Mouse (Mus musculus) stomach, embryonic 15.5 days (tissue): ENCODE measurements around the gene Pou4f1. TPM values are rescaled to one million over a fixed set of nuclear protein-coding genes. Genes with fewer than 3 reads are reported as not detected.
A peak's percentile ranks its signal among the peaks of the same experiment; 100 is the strongest.
"Not testable (repeated sequence)": the region's sequence is repeated elsewhere in the genome, so short reads cannot be mapped to it uniquely, and the experiment has no call there.

Source experiments
- ATAC-seq: fragments of 200-750 bp; cut with Nextera tagmentation; 2 replicates; pipeline ENCODE4 v1.8.0; 2017; ENCODE audit warnings: low read depth, moderate number of reproducible peaks, moderate TSS enrichment; ENCODE audit not compliant: insufficient read depth, low FRiP score
- H3K27ac ChIP-seq: fragments of 300-500 bp; sonication (generic); 2 replicates; pipeline ENCODE4 v1.5.1; 2015; ENCODE audit warnings: mild to moderate bottlenecking, inconsistent platforms
- H3K27me3 ChIP-seq: fragments of 300-500 bp; sonication (generic); replicated peaks from 2 replicates; pipeline ENCODE4 v1.6.1; 2015; ENCODE audit warnings: inconsistent platforms
- H3K36me3 ChIP-seq: fragments of 300-500 bp; sonication (generic); 2 replicates; pipeline ENCODE4 v1.6.1; 2015; ENCODE audit warnings: inconsistent platforms
- H3K4me1 ChIP-seq: fragments of 300-500 bp; sonication (generic); 2 replicates; pipeline ENCODE4 v1.6.1; 2015; ENCODE audit warnings: inconsistent platforms
- H3K4me2 ChIP-seq: fragments of 300-500 bp; sonication (generic); 2 replicates; pipeline ENCODE4 v1.6.1; 2015; ENCODE audit warnings: mild to moderate bottlenecking, inconsistent platforms
- H3K4me3 ChIP-seq: fragments of 300-500 bp; sonication (generic); replicated peaks from 2 replicates; pipeline ENCODE4 v1.5.1; 2015; ENCODE audit warnings: inconsistent platforms
- H3K9ac ChIP-seq: fragments of 300-500 bp; sonication (generic); 2 replicates; pipeline ENCODE4 v1.6.1; 2015; ENCODE audit warnings: inconsistent platforms
- H3K9me3 ChIP-seq: fragments of 300-500 bp; sonication (generic); 2 replicates; pipeline ENCODE4 v1.6.1; 2016; ENCODE audit warnings: inconsistent platforms
- WGBS: fragments of 180-500 bp; shearing (Covaris S2); methylation state at CpG from one replicate; pipeline ENCODE4 v1.1.7; 2015; 5-methylcytosine and 5-hydroxymethylcytosine counted together
- polyA plus RNA-seq: library from polyadenylated mRNA; unstranded; fragments of >200 nt; fragmentation: Nextera tagmentation; extraction: Ambion mirVana; gene quantifications from 2 replicates; pipeline ENCODE4 v1.2.1, GENCODE M21; 2015

Gene Pou4f1
- polyA plus RNA-seq, result 0.22 and 0.44 TPM in 2 replicates

GRCm38 (mm10) chr14:104467966-104468622 lies at the start of gene Pou4f1:
Gene Pou4f1 (minus strand): TSS chr14:104467999.
- Histone ChIP-seq H3K4me3 (peak within 1 kb of the TSS; percentile 51), H3K27me3 (peaks cover 90% of the 10 kb centered on the region), H3K9ac (no peak within 1 kb of the TSS), H3K27ac (no peak within 1 kb of the TSS), H3K4me1 (peaks cover 30% of the 10 kb centered on the region), H3K4me2 (peak within 1 kb of the TSS; percentile 92), H3K36me3 (no peaks in the 10 kb centered on the region), H3K9me3 (no peaks in the 10 kb centered on the region)
- under 1% methylated on average over 62 of the region's 62 CpGs for WGBS
- ATAC-seq, result peak; percentile 88

DNA sequence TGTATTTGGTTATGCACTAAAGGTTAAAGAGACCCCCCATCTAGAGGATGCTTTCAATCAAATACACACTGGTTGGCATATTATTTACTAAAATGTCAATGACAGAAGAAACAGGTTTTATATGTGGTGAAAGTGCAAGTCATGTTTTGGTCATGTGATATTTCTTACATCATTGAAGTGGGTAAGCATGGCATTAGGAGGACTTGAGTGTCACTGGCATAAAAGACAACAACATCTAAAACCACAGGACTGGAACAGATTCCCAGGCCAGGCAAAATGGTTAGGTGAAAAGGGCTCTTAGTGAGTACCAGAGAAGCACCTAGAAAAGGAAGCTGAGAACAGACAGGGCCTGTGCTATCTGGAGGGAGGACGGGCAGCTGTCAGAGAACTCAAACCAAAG lies 43.9 kb upstream of the Pou4f1 start:
- Histone ChIP-seq H3K9me3 (no peaks in the 10 kb centered on the region), H3K36me3 (peaks cover 3% of the 10 kb centered on the region; the same call in 1 of the 2 replicates), H3K27me3 (no peaks in the 10 kb centered on the region), H3K27ac (no peak overlapping the region), H3K4me1 (no peaks in the 10 kb centered on the region), H3K9ac (no peak overlapping the region), H3K4me2 (no peak overlapping the region), H3K4me3 (no peak overlapping the region)
- WGBS, result 93% methylated on average over 1 of the region's 1 CpGs
- ATAC-seq, result no peak

- not testable (repeated sequence) for H3K4me3 ChIP-seq, H3K4me2 ChIP-seq, H3K9ac ChIP-seq, H3K27me3 ChIP-seq, H3K9me3 ChIP-seq, H3K4me1 ChIP-seq, H3K27ac ChIP-seq, ATAC-seq
- peaks cover 14% of the 10 kb centered on the region; the same call in 1 of the 2 replicates for H3K36me3 ChIP-seq
- 78% methylated on average over 3 of the region's 3 CpGs for WGBS
These were observed 35.0 kb upstream of the Pou4f1 start for GRCm38 (mm10) chr14:104502761-104503160.

DNA sequence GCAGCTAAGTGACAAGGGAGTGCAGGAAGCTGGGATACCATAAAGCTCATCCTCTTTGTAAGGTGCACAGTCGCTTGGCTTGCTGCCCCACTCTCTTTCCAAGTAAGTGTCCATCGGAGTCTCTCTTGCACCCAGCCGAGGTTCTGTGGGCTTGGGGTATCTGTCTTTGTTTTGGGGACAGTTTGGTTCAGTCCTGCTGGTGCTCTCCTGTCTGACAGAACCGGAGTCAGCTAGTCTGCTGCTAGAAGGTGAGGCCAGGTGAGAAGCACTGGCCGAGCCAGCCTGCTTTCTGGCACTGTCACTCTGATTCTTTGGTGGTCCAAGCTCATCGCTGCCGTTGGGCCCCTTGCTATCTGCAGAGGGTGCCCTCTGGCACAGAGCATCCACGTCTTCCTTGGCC lies 12.0 kb upstream of the Pou4f1 start:
- no peak for ATAC-seq
- 91% methylated on average over 8 of the region's 8 CpGs for WGBS
- H3K4me2 ChIP-seq, result no peak overlapping the region

DNA sequence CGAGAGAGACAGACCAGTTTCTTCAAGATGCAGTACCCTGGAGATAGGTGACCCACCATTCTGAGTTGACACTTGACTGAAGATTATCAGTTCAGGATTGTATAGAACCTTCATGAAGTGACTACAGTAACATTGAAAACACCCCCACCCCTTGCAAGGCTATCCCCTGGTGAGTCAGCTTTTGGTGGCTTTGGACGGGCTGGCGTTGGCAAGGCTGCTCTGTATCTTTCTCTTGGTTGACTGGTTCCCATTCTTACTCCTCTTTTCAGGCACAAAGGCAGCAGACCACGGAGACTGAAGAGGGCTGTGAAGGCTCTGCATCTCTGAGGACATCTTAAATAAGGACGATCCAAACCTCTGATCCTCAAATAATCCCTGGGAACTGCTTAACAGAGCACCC lies 10.8 kb upstream of the Pou4f1 start:
- Histone ChIP-seq H3K9me3 (no peaks in the 10 kb centered on the region), H3K36me3 (0 out of 2 replicates have a peak, but pooled peaks cover 9% of the 10 kb centered on the region), H3K27me3 (peaks cover 19% of the 10 kb centered on the region), H3K4me2 (no peak overlapping the region), H3K4me1 (peaks cover 5% of the 10 kb centered on the region; the same call in 1 of the 2 replicates), H3K9ac (no peak overlapping the region), H3K4me3 (no peak overlapping the region), H3K27ac (no peak overlapping the region)
- no peak for ATAC-seq
- WGBS, result 90% methylated on average over 5 of the region's 5 CpGs

More for the DNA sequence above, 12.0 kb upstream of the Pou4f1 start:
- 0 out of 2 replicates have a peak, but pooled peaks cover 9% of the 10 kb centered on the region for H3K36me3 ChIP-seq
- H3K9ac ChIP-seq, result no peak overlapping the region
- no peaks in the 10 kb centered on the region for H3K4me1 ChIP-seq
- H3K9me3 ChIP-seq, result no peaks in the 10 kb centered on the region
- no peak overlapping the region for H3K4me3 ChIP-seq
- no peak overlapping the region for H3K27ac ChIP-seq
- peaks cover 7% of the 10 kb centered on the region for H3K27me3 ChIP-seq

DNA sequence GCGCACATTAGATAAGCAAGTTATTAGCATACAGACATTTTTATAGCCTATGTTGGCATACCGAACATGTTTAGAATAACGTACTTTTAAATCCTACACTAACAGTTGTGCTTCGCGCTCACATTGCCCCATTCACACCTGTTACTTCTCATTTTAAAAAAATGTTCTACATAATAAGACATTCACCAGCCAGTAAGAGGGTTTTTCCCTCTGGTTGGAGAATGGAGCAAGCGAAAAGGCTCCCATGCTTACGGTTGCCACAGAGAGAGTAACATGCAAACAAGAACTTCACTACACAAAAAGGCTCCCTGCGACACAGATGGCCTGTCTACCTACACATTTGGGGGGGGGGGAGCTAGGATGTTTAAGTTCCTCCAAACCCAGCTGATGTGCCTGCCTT lies 9.8 kb upstream of the Pou4f1 start:
- Histone ChIP-seq H3K27ac (no peak overlapping the region), H3K27me3 (peaks cover 27% of the 10 kb centered on the region), H3K4me2 (no peak overlapping the region), H3K36me3 (0 out of 2 replicates have a peak, but pooled peaks cover 9% of the 10 kb centered on the region), H3K4me3 (no peak overlapping the region), H3K9ac (no peak overlapping the region), H3K4me1 (peaks cover 12% of the 10 kb centered on the region), H3K9me3 (no peaks in the 10 kb centered on the region)
- WGBS, result 94% methylated on average over 8 of the region's 8 CpGs
- ATAC-seq, result no peak

DNA sequence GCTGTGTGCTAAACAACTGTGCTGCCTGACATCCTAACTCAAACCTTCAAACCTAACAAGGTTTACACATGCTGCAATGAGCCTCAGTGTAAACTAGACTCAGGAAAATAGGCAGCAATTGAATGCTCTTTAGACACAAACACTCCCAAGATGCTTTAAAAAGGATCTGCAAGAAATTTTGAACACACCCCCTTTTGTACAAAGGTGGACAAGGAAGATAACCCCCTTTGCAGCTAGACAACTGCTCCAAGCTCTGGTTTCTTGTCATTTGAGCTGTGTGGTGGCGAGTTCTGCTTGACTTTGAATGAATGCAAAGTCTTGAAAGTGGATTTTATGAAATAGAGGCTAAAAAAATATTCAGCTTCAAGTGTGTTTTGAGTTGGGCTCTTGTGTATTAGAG lies 7.6 kb upstream of the Pou4f1 start:
- peaks cover 45% of the 10 kb centered on the region for H3K27me3 ChIP-seq
- H3K27ac ChIP-seq, result no peak overlapping the region
- H3K36me3 ChIP-seq, result 0 out of 2 replicates have a peak, but pooled peaks cover 9% of the 10 kb centered on the region
- ATAC-seq, result no peak
- H3K4me2 ChIP-seq, result no peak overlapping the region
- H3K9me3 ChIP-seq, result no peaks in the 10 kb centered on the region
- H3K4me3 ChIP-seq, result no peak overlapping the region
- H3K4me1 ChIP-seq, result peaks cover 13% of the 10 kb centered on the region
- 78% methylated on average over 1 of the region's 1 CpGs for WGBS
- no peak overlapping the region for H3K9ac ChIP-seq

GRCm38 (mm10) chr14:104468623-104468970 lies 798 bp upstream of the Pou4f1 start:
- peaks cover 32% of the 10 kb centered on the region for H3K4me1 ChIP-seq
- no peaks in the 10 kb centered on the region for H3K36me3 ChIP-seq
- ATAC-seq, result no peak
- H3K9ac ChIP-seq, result no peak overlapping the region
- H3K27me3 ChIP-seq, result peaks cover 88% of the 10 kb centered on the region
- no peak overlapping the region for H3K4me2 ChIP-seq
- H3K9me3 ChIP-seq, result no peaks in the 10 kb centered on the region
- WGBS, result 8% methylated on average over 6 of the region's 6 CpGs
- no peak overlapping the region for H3K27ac ChIP-seq
- no peak overlapping the region for H3K4me3 ChIP-seq

DNA sequence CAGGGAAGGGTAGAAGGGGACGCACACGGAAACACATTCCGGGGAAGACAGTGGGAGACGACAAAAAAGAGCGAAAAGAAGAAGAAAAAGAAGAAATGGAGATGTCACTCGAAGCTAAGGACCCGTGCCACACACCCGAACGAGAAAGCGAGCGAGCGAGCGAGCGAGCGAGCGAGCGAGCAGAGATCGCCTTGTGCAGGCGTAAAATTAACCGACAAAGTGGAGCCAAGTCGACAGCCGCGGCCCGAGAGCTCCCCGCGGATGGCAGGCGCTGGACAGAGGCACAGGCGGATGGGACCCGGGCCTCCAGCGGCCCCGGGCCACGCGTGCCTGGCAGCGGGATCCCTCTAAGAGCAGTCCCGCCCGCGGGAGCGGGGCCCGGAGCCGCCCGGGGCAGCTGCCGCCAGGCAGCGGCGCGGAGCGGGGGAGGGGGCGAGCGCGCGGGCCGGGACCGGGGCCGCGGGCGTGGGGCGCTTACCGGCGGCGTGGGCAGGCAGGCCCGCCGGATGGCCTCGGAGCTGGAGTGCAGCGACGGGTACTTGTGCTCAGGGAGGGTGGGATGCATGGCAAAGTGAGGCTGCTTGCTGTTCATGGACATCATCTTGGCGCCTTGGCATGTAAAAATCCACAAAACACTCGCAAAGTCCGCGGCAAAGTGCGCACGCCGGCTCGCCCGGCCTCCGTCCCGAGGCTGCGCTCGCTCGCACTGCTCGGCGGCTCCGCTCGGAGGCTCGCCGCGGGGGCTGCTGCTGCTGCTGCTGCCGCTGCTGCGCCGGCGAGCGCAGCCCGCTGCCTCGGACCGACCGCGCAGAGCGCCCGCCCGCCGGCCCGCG lies 450 bp downstream of the Pou4f1 start:
- Histone ChIP-seq H3K9me3 (no peaks in the 10 kb centered on the region), H3K36me3 (no peaks in the 10 kb centered on the region), H3K27ac (no peak overlapping the region), H3K4me3 (peak overlapping the region; percentile 51), H3K9ac (no peak overlapping the region), H3K4me2 (peak overlapping the region; percentile 92), H3K27me3 (peaks cover 87% of the 10 kb centered on the region), H3K4me1 (peaks cover 25% of the 10 kb centered on the region)
- peak; percentile 47; the same call in 1 of the 2 replicates for ATAC-seq
- WGBS, result under 1% methylated on average over 99 of the region's 101 CpGs

- WGBS, result 0% methylated on average over 27 of the region's 43 CpGs
- H3K27ac ChIP-seq, result no peak overlapping the region
- peak overlapping the region; percentile 92 for H3K4me2 ChIP-seq
- H3K4me3 ChIP-seq, result 0 out of 2 replicates have a peak overlapping the region, but pooled peaks have one; percentile 5
- no peak overlapping the region for H3K9ac ChIP-seq
- ATAC-seq, result no peak
- H3K27me3 ChIP-seq, result peaks cover 84% of the 10 kb centered on the region
- peaks cover 25% of the 10 kb centered on the region for H3K4me1 ChIP-seq
- H3K9me3 ChIP-seq, result no peaks in the 10 kb centered on the region
- no peaks in the 10 kb centered on the region for H3K36me3 ChIP-seq
These were observed 1.2 kb downstream of the Pou4f1 start for GRCm38 (mm10) chr14:104466557-104466956.

DNA sequence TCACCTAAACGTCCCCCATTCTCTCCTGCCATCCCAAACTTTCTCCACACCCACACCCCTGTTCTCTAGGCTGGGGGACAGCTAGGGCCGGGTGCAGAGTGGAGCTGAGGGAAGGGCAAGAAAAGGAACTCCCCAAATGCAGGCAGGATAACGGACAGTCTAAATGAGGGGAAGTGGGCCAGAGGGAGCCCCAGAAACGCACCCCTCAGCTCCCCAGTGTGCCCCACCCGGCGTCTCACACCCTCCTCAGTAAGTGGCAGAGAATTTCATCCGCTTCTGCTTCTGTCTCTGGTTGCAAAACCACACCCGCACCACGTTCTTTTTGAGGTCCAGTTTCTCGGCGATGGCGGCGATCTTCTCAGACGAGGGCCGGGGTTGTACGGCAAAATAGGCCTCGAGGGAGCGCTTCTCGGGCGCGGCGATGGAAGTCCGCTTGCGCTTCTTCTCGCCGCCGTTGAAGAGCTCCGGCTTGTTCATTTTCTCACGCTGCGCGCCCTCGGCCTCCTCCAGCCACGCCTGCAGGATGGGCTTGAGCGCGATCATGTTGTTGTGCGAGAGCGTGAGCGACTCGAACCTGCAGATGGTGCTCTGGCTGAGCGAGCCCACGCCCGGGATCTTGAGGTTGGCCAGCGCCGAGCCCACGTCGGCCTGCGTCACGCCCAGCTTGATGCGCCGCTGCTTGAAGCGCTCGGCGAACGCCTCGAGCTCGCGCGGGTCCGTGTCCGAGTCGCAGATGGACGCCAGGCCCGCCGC lies 2.1 kb downstream of the Pou4f1 start:
- Histone ChIP-seq H3K27ac (no peak overlapping the region), H3K4me3 (peak overlapping the region; percentile 29), H3K9me3 (no peaks in the 10 kb centered on the region), H3K9ac (no peak overlapping the region), H3K4me1 (peaks cover 25% of the 10 kb centered on the region), H3K36me3 (no peaks in the 10 kb centered on the region), H3K27me3 (peaks cover 83% of the 10 kb centered on the region), H3K4me2 (peak overlapping the region; percentile 92)
- under 1% methylated on average over 61 of the region's 64 CpGs for WGBS
- no peak for ATAC-seq
